Mouse (Mus musculus) G1E (cell line): ENCODE data around the gene Ces1b. TPM values are rescaled to one million over a fixed set of nuclear protein-coding genes. Genes with fewer than 3 reads are reported as not detected.

Experiments used
- ATAC-seq: 2 replicates; pipeline ENCODE4 v1.8.0; 2016; ENCODE audit warnings: mild to moderate bottlenecking; ENCODE audit not compliant: insufficient number of reproducible peaks, poor library complexity, low FRiP score, severe bottlenecking; ENCODE audit errors: extremely low read depth
- DNase-seq: peaks from one replicate; pipeline ENCODE4 v3.0.0; 2012; ENCODE audit warnings: low spot score
- H3K27me3 ChIP-seq: 2 replicates; pipeline ENCODE4 v1.6.1; 2012; ENCODE audit warnings: mild to moderate bottlenecking, low read length, inconsistent platforms; ENCODE audit not compliant: insufficient read depth
- H3K36me3 ChIP-seq: replicated peaks from 2 replicates; pipeline ENCODE3; 2012; ENCODE audit warnings: mild to moderate bottlenecking, inconsistent platforms
- H3K4me1 ChIP-seq: 2 replicates; pipeline ENCODE4 v1.6.1; 2012; ENCODE audit warnings: low read depth, low read length, inconsistent platforms, mixed read lengths; ENCODE audit not compliant: insufficient read depth
- H3K4me3 ChIP-seq: 2 replicates; pipeline ENCODE4 v1.5.1; 2012; ENCODE audit warnings: low read depth, mild to moderate bottlenecking, inconsistent platforms, low read length, moderate library complexity, mixed read lengths
- H3K9me3 ChIP-seq: replicated peaks from 2 replicates; pipeline ENCODE4 v1.6.1; 2012; ENCODE audit warnings: inconsistent platforms
- CTCF ChIP-seq: IDR thresholded peaks from 2 replicates; pipeline ENCODE4 v1.5.1; 2012; ENCODE audit warnings: low read depth, low read length, inconsistent platforms, mixed read lengths
- GATA1 ChIP-seq: IDR thresholded peaks from 2 replicates; pipeline ENCODE4 v1.6.1; 2012; ENCODE audit warnings: borderline replicate concordance, low read length, inconsistent platforms, mixed read lengths
- GATA2 ChIP-seq: IDR thresholded peaks from 2 replicates; pipeline ENCODE4 v1.6.1; 2012; ENCODE audit warnings: low read depth, low read length, inconsistent platforms, borderline replicate concordance
- POLR2AphosphoS5 ChIP-seq: IDR thresholded peaks from 2 replicates; pipeline ENCODE4 v1.6.1; 2012; ENCODE audit warnings: low read depth, low read length, inconsistent platforms; ENCODE audit not compliant: insufficient replicate concordance
- TAL1 ChIP-seq: conservative IDR thresholded peaks from 2 replicates; pipeline ENCODE4 v1.6.1; 2012; ENCODE audit warnings: low read depth, low read length, inconsistent platforms, mixed read lengths
- polyA plus RNA-seq: library from polyadenylated mRNA; stranded (reverse); fragments of >175 nt; gene quantifications from 2 replicates; pipeline ENCODE4 v1.2.3, GENCODE M21; 2012
- total RNA-seq, 2 experiments: library from RNA; stranded (forward) in 1 of 2; stranded (reverse) in 1 of 2; fragments of 200-1000 nt in 1 of 2; fragments of >200 nt in 1 of 2; fragmentation: Nextera tagmentation in 1 of 2; gene quantifications; 2 replicates each; pipeline ENCODE4 v1.2.3; 2014 to 2017

Gene Ces1b
- total and polyA plus RNA-seq, 3 experiments = 0.05 TPM; not detected in 2

GRCm38 (mm10) chr8:93075251-93075650 is 4.6 kb downstream of the Ces1b start:
- ATAC-seq (no peak), DNase-seq (no peak)
- Histone ChIP-seq H3K4me3 (no peak overlapping the region), H3K36me3 (no peaks in the 10 kb centered on the region), H3K4me1 (no peaks in the 10 kb centered on the region), H3K9me3 (peaks cover 7% of the 10 kb centered on the region), H3K27me3 (no peaks in the 10 kb centered on the region)
- TF ChIP-seq GATA1 = no peak
- no peak for TF ChIP-seq POLR2AphosphoS5
- no peak for TF ChIP-seq TAL1
- no peak for TF ChIP-seq GATA2
- no peak for TF ChIP-seq CTCF

- DNase-seq (no peak), ATAC-seq (no peak)
- no peaks in the 10 kb centered on the region for H3K36me3 ChIP-seq
- no peak overlapping the region for H3K4me3 ChIP-seq
- no peaks in the 10 kb centered on the region for H3K9me3 ChIP-seq
- no peaks in the 10 kb centered on the region for H3K4me1 ChIP-seq
- H3K27me3 ChIP-seq = no peaks in the 10 kb centered on the region
- no peak for TF ChIP-seq POLR2AphosphoS5
- TF ChIP-seq GATA1 = no peak
- no peak for TF ChIP-seq GATA2
- no peak for TF ChIP-seq TAL1
- TF ChIP-seq CTCF = no peak
These were observed 16.2 kb downstream of the Ces1b start for GRCm38 (mm10) chr8:93063416-93064117.

DNA sequence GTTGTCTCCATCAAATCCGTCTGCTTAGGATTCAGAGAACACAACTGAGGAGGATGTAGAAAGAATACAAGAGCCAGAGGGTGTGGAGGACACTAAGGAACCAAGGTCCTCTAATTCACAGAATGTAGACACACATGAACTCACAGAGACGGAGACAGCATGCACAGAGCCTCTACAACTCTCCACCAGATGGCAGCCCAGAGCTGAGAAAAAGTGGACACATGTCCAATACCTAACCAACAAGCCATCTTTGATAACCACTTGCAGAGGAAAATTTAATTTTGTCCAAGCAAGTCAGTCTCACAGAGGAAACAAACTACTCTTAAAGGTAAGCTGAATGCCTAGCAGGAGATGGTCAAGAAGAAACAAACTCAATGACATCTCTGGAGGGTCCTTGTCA is 20.6 kb downstream of the Ces1b start:
- H3K4me1 ChIP-seq = no peaks in the 10 kb centered on the region
- H3K36me3 ChIP-seq = no peaks in the 10 kb centered on the region
- H3K27me3 ChIP-seq = no peaks in the 10 kb centered on the region
- no peak for ATAC-seq
- peaks cover 2% of the 10 kb centered on the region; the same call in 1 of the 2 replicates for H3K9me3 ChIP-seq
- DNase-seq = no peak
- no peak overlapping the region for H3K4me3 ChIP-seq
- no peak for TF ChIP-seq CTCF
- TF ChIP-seq POLR2AphosphoS5 = no peak
- no peak for TF ChIP-seq TAL1
- TF ChIP-seq GATA1 = no peak
- TF ChIP-seq GATA2 = no peak

GRCm38 (mm10) chr8:93055238-93055637 is 24.6 kb downstream of the Ces1b start:
- ATAC-seq = no peak
- no peaks in the 10 kb centered on the region for H3K27me3 ChIP-seq
- no peak for DNase-seq
- peaks cover 2% of the 10 kb centered on the region; the same call in 1 of the 2 replicates for H3K9me3 ChIP-seq
- H3K4me1 ChIP-seq = no peaks in the 10 kb centered on the region
- TF ChIP-seq CTCF = no peak
- no peak for TF ChIP-seq POLR2AphosphoS5
- no peak for TF ChIP-seq GATA1
- TF ChIP-seq TAL1 = no peak
- TF ChIP-seq GATA2 = no peak
- no peak overlapping the region for H3K4me3 ChIP-seq
- H3K36me3 ChIP-seq = no peaks in the 10 kb centered on the region

GRCm38 (mm10) chr8:93048510-93049416 is 31.1 kb downstream of the Ces1b start:
- no peak overlapping the region for H3K4me3 ChIP-seq
- H3K9me3 ChIP-seq = peaks cover 13% of the 10 kb centered on the region
- no peaks in the 10 kb centered on the region for H3K36me3 ChIP-seq
- H3K27me3 ChIP-seq = no peaks in the 10 kb centered on the region
- TF ChIP-seq GATA1 = no peak
- TF ChIP-seq POLR2AphosphoS5 = no peak
- TF ChIP-seq TAL1 = no peak
- no peak for TF ChIP-seq GATA2
- no peak for TF ChIP-seq CTCF
- H3K4me1 ChIP-seq = no peaks in the 10 kb centered on the region
- no peak for DNase-seq
- no peak for ATAC-seq

- no peak for DNase-seq
- TF ChIP-seq POLR2AphosphoS5 (no peak), GATA1 (no peak), CTCF (no peak), TAL1 (no peak), GATA2 (no peak)
- peaks cover 13% of the 10 kb centered on the region for H3K9me3 ChIP-seq
- H3K4me3 ChIP-seq = no peak within 1 kb of the TSS
- no peaks in the 10 kb centered on the region for H3K27me3 ChIP-seq
- no peaks in the 10 kb centered on the region for H3K4me1 ChIP-seq
- H3K36me3 ChIP-seq = no peaks in the 10 kb centered on the region
- no peak for ATAC-seq
These were observed 31.7 kb downstream of the Ces1b start, which contains the start of gene Ces1a for GRCm38 (mm10) chr8:93048092-93048491. TSS of gene Ces1a (minus strand) at chr8:93048192.
